Mouse (Mus musculus): ENCODE measurements around the gene Cars.
"Not testable (repeated sequence)": the region's sequence is repeated elsewhere in the genome, so short reads cannot be mapped to it uniquely, and the experiment has no call there.

Cars gene

GRCm38 (mm10) chr7:143599428-143600230 is at the start of gene Cars:
Gene Cars, minus strand, starts transcription at chr7:143600090.
- DNase-seq (ENCODE audit: low spot score), result peak; percentile 92

- peak; percentile 82 for DNase-seq (ENCODE audit: low spot score)
These were observed 49.3 kb upstream of the Cars start, which contains the start of gene Tnfrsf22 for GRCm38 (mm10) chr7:143649034-143649768. Gene Tnfrsf22, minus strand, starts transcription at chr7:143649661.

- not testable (repeated sequence) for DNase-seq (ENCODE audit: low spot score)
These were observed 44.1 kb upstream of the Cars start for GRCm38 (mm10) chr7:143643949-143644348.

- DNase-seq (ENCODE audit: low spot score), result no peak
These were observed 36.8 kb upstream of the Cars start for GRCm38 (mm10) chr7:143636674-143637073.

GRCm38 (mm10) chr7:143631503-143631902 is 31.6 kb upstream of the Cars start:
- DNase-seq (ENCODE audit: low spot score), result no peak

- DNase-seq (ENCODE audit: low spot score), result no peak
These were observed 29.6 kb upstream of the Cars start for GRCm38 (mm10) chr7:143629501-143629900.

- DNase-seq (ENCODE audit: low spot score), result no peak
These were observed 28.6 kb upstream of the Cars start, which contains the start of gene Tnfrsf26 for GRCm38 (mm10) chr7:143628540-143628939. Gene Tnfrsf26, minus strand, starts transcription at chr7:143628722.

- no peak for DNase-seq (ENCODE audit: low spot score)
These were observed 27.8 kb upstream of the Cars start for GRCm38 (mm10) chr7:143627555-143628286.

- DNase-seq (ENCODE audit: low spot score), result no peak
These were observed 26.3 kb upstream of the Cars start for GRCm38 (mm10) chr7:143626178-143626577.

- DNase-seq (ENCODE audit: low spot score), result no peak
These were observed 25.3 kb upstream of the Cars start for GRCm38 (mm10) chr7:143625151-143625550.

GRCm38 (mm10) chr7:143624561-143624960 is 24.7 kb upstream of the Cars start:
- no peak for DNase-seq (ENCODE audit: low spot score)

- no peak for DNase-seq (ENCODE audit: low spot score)
These were observed 21.1 kb upstream of the Cars start for GRCm38 (mm10) chr7:143620951-143621350.

- no peak for DNase-seq (ENCODE audit: low spot score)
These were observed 14.7 kb upstream of the Cars start for GRCm38 (mm10) chr7:143614404-143615135.

- DNase-seq (ENCODE audit: low spot score), result no peak
These were observed 12.3 kb upstream of the Cars start for GRCm38 (mm10) chr7:143612215-143612614.

GRCm38 (mm10) chr7:143605321-143605720 is 5.4 kb upstream of the Cars start:
- no peak for DNase-seq (ENCODE audit: low spot score)

GRCm38 (mm10) chr7:143604889-143605288 is 5.0 kb upstream of the Cars start:
- DNase-seq (ENCODE audit: low spot score), result no peak

GRCm38 (mm10) chr7:143601705-143602104 is 1.8 kb upstream of the Cars start:
- DNase-seq (ENCODE audit: low spot score), result no peak

GRCm38 (mm10) chr7:143600231-143600740 is 396 bp upstream of the Cars start:
- no peak for DNase-seq (ENCODE audit: low spot score)

- DNase-seq (ENCODE audit: low spot score), result no peak
These were observed 5.0 kb downstream of the Cars start for GRCm38 (mm10) chr7:143594865-143595264.

- DNase-seq (ENCODE audit: low spot score), result no peak
These were observed 7.6 kb downstream of the Cars start for GRCm38 (mm10) chr7:143592255-143592654.

GRCm38 (mm10) chr7:143588006-143588405 is 11.9 kb downstream of the Cars start:
- no peak for DNase-seq (ENCODE audit: low spot score)
